Mouse (Mus musculus): Measurements from ENCODE around the gene Setdb2.
"Not testable (repeated sequence)": the region's sequence is repeated elsewhere in the genome, so short reads cannot be mapped to it uniquely, and the experiment has no call there.

Gene Setdb2

DNA sequence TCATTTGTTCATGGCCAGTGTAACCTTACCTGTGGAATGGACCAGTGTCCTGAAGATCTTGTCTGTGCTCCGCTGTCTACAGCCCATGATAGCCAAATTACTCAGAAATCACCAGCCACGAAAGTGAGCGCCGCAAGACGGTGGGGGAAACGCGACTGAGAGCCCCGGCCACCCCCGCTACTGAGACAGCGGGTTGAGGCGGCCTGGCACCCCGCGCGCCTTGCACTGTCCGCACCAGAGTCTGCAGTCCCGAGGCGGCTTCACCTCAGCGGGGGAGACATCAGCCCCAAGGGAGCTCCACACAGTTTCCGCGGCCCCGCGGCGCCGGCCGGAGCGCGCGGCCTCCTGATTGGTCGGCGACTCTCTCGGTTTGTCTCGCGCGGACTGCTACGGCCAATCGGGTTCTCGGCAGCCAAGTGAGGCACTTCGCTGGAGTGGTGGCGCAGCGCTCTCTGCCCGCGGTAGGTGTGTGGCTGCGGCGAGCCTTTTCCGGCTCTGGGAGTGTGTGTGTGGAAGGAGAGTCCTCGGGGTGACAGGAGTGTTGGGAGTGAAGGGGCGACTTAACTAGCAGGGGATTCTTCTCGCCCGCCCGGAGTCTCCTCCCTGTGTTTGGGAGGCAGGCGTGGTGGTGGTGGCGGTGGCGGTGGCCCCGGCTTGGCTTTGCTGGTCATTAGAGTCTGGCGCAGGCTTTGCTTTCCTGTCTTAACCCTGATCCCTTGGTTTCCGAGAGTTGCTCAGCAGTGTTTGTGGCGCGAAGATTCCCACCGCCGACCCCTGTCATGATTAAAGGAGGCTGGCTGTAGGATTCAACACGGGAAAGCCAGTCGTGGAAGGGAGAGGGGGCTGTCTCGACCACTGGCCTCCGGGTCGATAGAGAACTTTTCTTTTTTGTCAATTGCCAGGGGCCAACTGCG, at the start of gene Setdb2, which contains the start of gene Cab39l:
TSS of gene Setdb2 (minus strand) at position 327 of the 914 bp plus-strand sequence.
TSS of gene Cab39l (plus strand) at position 415 of the 914 bp plus-strand sequence.
- peak; percentile 92 for DNase-seq

DNA sequence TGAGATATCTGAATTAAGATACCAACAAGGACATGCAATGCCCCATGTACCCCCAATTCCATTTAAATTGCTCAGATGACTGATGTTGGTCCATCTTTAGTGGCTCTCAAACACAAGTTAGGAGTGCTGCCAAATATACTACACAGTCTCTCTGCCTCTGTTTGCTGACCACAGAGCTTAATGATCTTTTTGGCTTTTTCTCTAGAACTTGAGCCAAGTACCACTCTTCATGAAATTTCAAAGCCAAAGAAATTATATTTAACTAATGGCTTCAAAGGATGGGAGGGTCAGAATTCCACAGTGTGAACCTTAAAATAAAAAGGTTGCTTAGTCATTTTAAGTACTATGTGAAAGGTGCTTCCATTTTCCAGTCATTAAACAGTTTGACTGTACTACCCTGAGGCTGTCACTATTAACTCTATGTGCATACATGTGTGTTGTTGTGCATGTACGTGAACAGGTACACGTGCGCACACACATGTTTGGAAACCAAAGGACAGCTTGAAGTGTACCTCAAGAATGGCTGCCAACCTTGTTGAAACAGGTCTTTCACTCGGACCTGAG, 44.6 kb upstream of the Setdb2 start:
- no peak for DNase-seq

DNA sequence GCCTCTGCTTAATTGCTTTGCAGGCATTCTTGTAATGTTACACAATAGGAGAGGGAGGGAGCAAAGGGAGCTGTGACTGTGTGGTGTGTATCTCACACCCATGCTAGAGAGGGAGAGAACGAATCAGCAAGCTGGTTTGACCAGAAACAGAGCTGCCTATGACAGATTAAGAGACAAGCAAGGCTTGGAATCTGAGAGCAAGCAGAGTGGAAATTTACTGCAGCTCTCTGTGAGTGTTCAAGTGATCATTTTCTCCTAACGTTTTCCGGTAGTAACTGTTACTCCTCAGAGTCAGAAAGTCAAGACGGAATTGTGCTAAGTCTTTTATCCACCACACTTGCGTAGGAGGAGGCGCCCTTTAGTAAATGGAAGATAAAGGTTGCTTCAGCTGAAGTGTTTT, 38.0 kb upstream of the Setdb2 start:
- DNase-seq: peak; percentile 12

DNA sequence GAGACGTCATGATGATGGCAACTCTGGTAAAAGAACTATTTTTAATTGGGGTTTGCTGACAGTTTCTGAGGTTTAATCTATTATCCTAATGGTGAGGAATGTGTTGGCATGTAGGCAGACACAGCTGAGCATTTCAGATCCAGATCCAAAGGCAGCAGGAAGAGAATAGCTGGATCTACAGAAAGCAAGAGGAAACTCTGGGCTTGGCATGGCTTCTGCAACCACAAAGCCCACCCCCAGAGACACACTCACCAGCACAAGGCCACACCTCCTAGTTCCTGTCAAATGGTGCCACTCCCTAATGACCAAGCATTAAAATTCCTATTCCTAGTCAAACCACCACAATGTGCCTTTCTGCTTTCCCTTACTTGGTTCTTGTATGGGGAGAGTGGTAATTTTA, 30.1 kb upstream of the Setdb2 start:
- DNase-seq: no peak

DNA sequence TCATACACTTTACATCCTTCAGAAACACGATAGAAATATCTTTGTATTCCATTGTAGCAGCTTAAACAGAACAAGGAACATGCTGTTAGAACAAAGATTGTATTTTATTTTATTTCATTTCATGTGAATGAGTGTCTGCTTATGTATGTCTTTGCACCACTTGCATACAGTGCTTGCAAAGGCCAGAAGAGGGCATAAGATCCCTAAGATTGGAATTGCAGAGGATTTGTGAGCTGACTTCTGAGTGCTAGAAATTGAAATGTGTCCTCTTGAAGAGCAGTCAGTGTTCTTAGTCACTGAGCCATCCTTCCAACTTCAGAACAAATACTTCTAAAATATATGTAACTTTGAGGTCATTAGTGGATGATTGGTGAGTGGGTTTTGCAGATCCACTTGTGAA, 27.1 kb upstream of the Setdb2 start:
- no peak for DNase-seq

DNA sequence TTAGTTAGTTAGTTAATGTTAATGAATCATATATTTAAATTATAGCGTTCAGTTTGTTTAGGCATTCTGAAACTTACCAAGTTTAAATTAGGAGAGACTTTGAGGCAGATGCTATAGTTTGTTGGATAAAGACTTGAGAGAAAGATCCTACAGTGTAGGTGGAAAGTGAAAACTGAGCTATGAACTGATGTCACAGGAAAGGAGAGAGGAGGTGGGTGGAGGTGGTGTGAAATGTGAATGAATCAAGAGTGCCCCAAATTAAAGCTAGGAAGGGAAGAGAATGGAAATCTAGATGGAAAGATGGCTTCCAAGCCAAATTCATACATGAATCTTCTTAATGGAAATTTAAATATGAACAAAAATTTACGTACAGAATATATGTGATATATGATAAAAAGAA, 25.8 kb upstream of the Setdb2 start:
- no peak for DNase-seq

DNA sequence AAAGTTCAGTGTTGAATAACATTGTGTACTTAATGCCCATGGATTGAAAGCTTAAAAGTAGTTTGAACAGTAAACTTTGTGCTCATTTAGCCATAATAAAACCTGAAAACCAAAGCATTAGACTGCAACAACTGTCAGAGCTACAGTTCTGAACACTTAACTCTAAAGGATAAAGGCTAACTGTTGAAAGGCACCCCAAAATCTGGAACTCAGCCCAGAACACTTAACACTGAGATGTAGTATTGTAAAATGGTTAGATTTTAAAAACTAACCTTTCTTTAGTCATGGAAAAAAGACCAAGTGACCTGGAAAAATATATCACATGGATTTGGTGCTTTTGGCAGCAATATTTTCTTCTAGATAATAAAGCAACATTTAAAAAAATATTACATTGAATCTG, 7.3 kb upstream of the Setdb2 start:
- DNase-seq: no peak

DNA sequence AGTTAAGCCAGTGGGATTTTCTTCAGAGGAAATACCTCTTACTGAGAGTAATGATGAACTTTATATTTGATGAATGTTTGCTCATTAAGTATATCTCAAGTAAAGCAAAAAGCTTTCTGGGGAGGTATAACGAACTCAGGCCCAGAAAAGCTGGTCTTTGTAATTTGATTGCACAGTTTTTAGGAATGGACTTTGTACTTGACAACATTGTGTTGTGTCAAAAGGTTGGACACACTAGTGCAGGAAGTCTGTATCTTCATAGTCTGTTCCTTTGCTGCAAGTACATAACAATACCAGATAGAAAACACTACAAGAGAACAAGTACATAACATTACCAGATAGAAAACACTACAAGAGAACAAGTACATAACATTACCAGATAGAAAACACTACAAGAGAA, 4.7 kb upstream of the Setdb2 start:
- no peak for DNase-seq

DNA sequence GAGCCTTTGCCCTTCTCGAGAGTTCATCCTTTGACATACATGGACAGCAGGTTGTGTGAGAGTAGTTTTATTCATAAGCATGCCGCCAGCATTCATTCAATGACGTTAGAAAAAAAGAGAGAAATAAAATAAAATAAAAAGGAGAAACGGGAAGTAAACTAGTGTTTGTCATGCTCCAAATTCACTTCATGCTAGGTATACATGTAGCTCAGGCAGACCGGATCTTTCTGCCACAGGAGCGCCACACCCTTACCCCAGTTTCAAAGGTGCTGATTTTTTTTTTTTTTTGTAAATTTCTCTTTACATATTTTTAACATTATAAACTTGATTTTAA, 755 bp upstream of the Setdb2 start:
- no peak for DNase-seq

DNA sequence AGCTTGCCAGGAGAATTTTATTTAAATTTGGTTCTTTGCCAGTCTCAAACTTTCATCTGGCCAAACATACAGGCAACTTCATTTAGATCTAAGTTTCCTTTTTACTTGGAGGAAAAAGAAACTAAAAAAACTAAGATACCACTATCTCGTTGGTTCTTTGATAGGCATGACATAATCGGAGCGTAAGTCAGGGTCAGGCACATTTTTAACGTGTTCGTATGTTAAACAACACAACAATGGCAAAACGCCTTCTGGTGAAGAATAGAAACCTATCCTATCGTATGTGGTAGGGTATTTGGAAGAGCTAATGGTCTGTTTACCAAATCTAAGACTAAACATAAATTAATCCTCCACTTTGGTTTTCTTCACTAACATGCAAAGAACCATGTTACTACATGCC, 645 bp downstream of the Setdb2 start:
- no peak for DNase-seq

DNA sequence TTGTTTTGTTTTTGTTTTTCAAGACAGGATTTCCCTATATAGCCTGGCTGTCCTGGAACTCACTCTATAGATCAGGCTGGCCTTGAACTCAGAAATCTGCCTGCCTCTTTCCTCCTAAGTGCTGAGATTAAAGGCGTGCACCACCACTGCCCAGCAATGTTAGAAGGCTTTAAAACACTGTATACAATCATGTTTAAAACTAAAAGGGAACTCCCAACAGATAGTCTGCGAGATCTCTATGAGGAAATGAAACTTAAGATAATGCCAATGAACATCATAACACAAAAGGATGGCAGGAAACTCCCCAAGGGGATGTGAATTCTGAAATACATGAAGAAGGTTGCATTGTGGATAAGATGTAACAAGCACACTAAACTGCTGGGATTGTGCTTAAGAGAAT, 2.2 kb downstream of the Setdb2 start:
- DNase-seq: no peak

DNA sequence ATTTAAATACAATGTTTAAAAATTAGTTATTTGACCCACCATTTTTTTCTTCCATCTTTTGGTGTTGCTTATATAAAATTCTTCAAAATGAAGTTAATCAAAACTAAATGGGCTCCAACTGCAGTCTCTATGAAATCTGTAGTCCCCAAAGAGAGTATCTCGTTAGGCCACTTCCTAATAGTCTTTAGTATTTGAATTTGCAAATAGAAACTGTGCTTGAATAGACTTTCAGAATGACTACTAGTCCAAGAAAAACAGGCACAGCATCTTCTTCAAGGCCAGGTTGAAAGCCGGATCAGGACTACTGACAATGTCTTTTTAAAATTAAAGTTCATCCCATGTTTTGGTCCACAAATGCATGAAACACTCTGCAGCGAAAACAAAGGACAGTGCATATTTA, 3.3 kb downstream of the Setdb2 start:
- no peak for DNase-seq

DNA sequence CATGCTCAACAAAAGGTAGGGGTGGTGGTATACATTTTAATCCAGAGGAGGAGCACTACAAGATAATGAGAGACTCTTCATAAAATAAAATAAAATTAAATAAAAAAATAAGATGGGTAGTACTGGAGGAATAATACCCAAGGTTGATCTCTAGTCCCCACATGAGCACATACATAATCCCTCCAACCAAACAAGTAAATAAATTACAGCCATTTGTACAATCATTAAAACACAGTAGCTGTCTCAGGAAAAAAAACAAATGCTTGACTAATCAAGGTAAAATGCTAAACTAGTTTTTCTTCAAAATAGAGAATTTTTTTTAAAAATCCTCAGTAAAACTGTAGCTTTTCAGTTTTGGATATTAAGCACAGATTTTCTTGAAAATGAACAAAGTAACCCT, 5.5 kb downstream of the Setdb2 start:
- DNase-seq: no peak

DNA sequence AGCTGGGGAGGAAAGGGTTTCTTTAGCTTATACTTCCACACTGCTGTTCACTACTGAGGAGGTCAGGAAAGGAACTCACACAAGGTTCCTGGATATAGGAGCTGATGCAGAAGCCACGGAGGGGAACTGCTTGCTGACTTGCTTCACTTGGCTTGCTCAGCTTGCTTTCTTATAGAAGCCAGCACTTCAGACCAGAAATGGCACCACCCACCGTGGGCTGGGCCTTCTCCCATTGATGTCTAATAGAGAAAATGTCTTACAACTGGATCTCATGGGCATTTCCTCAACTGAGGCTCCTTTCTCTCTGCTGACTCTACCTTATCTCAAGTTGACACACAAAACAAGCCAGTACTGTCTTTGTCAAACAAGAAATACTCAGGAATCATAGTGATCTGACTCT, 6.8 kb downstream of the Setdb2 start:
- DNase-seq: no peak

DNA sequence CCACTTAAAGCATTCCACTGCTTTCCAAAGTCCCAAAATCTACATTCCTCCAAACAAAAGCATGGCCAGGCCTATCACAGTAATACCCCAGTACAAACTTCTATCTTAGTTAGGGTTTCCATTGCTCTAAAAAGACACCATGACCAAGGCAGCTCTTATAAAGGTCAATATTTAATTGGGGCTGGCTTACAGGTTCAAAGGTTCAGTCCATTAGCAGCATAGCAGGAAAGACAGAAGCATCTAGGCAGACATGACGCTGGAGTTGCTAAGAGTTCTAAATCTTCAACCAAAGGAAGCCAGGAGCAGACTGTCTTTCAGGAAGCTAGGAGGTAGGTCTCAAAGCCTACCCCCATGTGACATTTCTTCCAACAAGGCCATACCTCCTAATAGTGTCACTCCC, 10.1 kb downstream of the Setdb2 start:
- no peak for DNase-seq

DNA sequence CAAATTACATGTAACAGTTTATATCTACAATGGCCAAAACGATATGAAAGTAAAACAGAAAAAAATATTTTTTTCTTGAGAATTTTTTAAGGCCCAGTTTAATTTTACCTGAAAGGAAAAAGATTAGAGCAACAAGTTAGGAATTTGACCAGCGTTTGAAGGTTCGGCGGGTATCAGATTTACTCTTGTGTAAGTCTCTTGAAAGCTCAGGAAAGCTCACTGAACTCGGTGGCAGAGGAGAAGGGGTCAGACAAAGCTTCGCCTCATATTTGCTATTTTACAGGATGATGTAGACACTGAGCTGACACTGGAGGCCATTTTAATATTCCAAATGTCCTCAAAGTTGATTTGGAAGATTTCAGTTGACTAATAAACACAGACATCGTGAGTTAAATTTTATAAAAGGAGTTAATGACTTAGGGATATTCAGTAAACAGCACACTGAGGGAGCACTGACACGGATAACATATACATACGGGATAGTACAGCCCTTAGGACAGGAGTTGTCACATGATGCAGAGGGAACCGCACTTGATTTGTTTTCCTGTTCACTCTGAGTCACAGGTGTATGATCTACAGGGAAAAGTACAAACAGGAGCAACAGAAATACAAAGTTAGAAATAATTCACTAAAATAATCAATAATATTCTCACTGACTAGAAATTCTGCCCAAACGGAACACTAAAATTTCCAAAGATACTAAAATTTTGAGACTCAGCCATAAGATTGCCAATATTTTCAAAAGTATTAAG, 17.6 kb downstream of the Setdb2 start:
- no peak for DNase-seq

DNA sequence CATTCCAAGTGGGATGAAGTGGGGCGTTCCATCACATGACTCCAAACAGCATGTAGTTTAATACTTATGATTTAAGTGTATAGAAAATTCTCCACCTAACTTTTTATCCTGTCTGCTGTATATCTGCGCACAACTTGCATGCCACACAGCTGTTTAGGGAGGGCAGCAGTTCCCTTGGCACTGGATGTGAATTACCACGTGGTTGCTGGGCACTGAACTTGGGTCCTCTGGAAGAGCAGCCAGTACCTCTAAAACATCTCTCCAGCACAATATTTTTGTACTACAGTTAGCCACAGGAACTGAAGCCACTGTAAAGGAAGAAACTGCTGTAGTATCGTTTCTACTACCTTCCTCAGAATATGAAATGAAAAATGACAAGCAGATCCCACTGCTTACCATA, 22.5 kb downstream of the Setdb2 start:
- DNase-seq: no peak

DNA sequence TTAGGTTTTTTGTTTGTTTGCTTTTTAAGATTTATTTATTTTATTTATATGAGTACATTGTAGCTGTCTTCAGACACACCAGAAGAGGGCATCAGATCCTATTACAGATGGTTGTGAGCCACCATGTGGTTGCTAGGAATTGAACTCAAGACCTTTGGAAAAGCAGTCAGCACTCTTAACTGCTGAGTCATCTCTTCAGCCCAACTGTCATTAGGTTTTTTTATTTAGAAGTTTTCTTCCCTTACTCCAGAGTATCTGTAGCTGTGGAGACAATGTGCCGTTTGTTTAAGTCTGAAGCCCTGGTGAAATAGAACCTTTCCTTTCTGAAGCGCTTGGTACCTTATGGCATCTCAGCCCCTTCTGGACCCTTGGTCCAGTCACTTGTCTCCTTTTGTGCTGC, 25.7 kb downstream of the Setdb2 start:
- DNase-seq: not testable (repeated sequence)

DNA sequence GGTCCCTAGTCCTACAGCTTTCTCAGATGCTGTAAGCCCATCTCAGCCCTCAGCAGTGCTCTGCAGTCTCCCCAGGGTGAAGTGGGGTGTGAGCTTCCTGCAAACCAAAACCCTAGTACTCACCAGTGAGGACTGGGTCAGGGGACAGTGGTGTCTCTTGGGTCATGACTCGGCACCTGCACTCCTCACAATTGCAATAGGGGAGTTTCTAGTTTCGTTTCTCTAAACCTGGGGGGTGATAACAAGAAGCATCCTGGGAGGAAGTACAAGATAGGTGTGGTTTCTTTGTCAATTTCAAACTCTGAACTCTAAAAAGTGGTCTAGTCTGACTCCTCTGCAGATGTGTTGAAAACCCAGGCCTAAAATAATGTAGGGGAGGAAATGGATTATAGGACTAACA, 43.7 kb downstream of the Setdb2 start:
- DNase-seq: no peak

DNA sequence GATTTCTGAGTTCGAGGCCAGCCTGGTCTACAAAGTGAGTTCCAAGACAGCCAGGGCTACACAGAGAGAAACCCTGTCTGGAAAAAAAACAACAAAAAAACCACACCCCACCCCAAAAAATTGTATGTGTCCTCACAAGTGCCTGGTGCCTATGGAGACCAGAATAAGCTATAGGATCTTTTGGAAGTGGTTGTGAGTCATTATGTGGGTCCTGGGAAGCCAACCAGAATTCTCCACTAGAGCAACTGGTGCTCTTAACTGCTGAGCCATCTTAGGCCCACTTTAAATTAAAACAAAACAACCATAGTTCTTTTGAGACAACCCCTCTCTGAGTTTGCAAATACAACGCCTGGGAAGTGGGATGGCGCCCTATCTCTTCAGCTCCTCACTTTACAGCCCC, 45.4 kb downstream of the Setdb2 start, which contains the start of gene Phf11c:
TSS of gene Phf11c (minus strand) at position 101 of the 400 bp plus-strand sequence.
- no peak for DNase-seq

DNA sequence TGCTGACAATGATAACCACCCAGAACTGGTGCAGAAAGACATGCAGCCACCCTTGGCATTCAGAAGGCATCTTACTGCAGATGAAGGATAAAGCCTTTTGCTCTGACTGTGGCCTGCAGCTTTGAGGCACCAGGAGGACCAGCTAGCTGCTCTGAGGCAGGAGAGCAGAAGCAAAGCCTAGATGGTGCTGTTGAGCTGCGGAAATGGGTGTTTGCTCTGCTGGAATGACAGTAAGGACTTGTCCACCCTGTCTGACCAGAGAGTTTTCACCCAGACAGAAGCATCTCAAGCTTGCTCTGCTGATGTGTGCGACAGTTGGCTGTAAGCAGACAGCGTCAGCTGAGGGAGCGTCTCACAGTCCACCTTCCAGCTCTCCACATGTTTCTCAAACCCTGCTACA, 50.5 kb downstream of the Setdb2 start:
- DNase-seq: not testable (repeated sequence)

DNA sequence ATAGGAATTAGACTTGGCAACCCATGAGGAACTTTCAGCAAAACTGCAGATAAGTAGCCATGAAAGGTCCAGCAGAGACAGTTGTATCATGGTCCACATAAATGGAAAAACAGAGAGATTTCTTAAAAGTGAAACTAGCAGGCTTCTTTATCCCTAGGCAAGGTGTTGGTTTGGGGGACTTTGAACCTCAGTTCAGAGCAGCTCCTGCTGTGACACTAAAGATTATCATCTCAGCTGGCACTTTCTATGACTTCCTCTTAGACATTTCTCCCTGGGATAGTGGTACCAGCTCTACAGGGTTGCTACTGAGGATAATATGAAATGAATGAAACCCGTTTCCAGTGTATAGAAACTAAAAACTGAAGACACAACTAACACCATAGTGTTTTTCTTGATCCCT, 51.2 kb downstream of the Setdb2 start:
- no peak for DNase-seq

DNA sequence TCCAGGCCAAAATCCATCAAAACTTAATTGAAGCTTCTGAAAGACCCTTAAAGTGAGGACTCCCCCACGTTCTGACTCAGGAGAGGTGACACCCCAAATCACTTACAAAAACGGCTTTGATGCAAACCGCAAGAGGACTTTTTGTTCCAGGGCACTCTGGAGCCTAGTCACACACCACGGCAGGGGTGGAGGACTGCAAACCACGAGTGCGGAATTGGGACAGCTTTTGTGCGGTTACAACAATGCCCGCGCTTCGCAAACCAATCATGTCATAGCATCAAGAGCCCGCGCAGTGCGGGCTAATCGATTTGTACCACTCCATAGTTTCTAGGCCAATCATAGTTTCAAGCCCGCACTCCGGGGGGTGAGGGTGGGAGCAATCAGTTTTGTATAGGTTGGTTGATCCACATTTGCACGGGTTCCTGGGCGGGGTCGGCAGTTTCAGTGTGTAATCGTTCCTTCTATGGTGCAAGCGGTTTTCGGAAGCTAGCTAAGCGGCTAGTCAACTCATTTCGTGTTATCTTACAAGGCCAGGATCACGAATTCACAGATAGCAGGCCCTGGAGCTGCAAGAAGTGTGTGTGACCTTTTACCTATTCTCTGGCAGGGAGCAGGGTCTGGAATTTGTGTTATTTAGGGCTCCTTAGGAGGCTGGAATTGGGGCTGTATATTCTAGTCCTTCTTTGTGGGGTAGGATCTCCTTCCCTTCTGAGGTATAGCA, 70.2 kb downstream of the Setdb2 start:
- no peak for DNase-seq

Measured in cerebellum, adult 9-11 months (tissue).